Mouse (Mus musculus) heart, embryonic 14.5 days (tissue): Measurements from ENCODE around the gene Prkg2. TPM values are rescaled to one million over a fixed set of nuclear protein-coding genes. Genes with fewer than 3 reads are reported as not detected.

Source experiments
- ATAC-seq: fragments of 200-750 bp; cut with Nextera tagmentation; 2 replicates; pipeline ENCODE4 v1.8.0; 2017; ENCODE audit warnings: low read depth, moderate TSS enrichment; ENCODE audit not compliant: insufficient number of reproducible peaks, insufficient read depth, low FRiP score
- H3K27ac ChIP-seq, 2 experiments: fragments of 200-500 bp in 1 of 2; fragments of 300-500 bp in 1 of 2; sonication (generic) in 1 of 2; replicated peaks in 1 of 2; 2 replicates each; pipeline ENCODE4 v1.5.1; 2012 to 2014; ENCODE audit warnings: low read depth in 2 of 2, low read length in 2 of 2, control low read depth in 1 of 2, mild to moderate bottlenecking in 1 of 2, mixed read lengths in 1 of 2; ENCODE audit not compliant: control insufficient read depth in 1 of 2, insufficient read depth in 1 of 2
- H3K27me3 ChIP-seq: fragments of 300-500 bp; sonication (generic); 2 replicates; pipeline ENCODE4 v1.6.1; 2014; ENCODE audit warnings: mild to moderate bottlenecking, low read length, control low read depth; ENCODE audit not compliant: control insufficient read depth, insufficient read depth
- H3K36me3 ChIP-seq: fragments of 300-500 bp; sonication (generic); 2 replicates; pipeline ENCODE4 v1.6.1; 2014; ENCODE audit warnings: mild to moderate bottlenecking, control low read depth, low read length, mixed read lengths; ENCODE audit not compliant: control insufficient read depth, insufficient read depth
- H3K4me1 ChIP-seq, 2 experiments: fragments of 200-500 bp in 1 of 2; fragments of 300-500 bp in 1 of 2; sonication (generic) in 1 of 2; 2 replicates each; pipeline ENCODE4 v1.6.1; 2012 to 2014; ENCODE audit warnings: low read length in 2 of 2, control low read depth in 1 of 2, mixed read lengths in 1 of 2; ENCODE audit not compliant: control insufficient read depth in 2 of 2, insufficient read depth in 2 of 2
- H3K4me2 ChIP-seq: fragments of 300-500 bp; sonication (generic); 2 replicates; pipeline ENCODE4 v1.6.1; 2014; ENCODE audit warnings: mild to moderate bottlenecking, low read length
- H3K4me3 ChIP-seq, 2 experiments: fragments of 200-500 bp in 1 of 2; fragments of 300-500 bp in 1 of 2; sonication (generic) in 1 of 2; 2 replicates each; pipeline ENCODE4 v1.5.1; 2012 to 2014; ENCODE audit warnings: low read length in 2 of 2, mild to moderate bottlenecking in 2 of 2, control low read depth in 1 of 2, low read depth in 1 of 2, moderate library complexity in 1 of 2; ENCODE audit not compliant: control insufficient read depth in 1 of 2, insufficient read depth in 1 of 2
- H3K9ac ChIP-seq: fragments of 300-500 bp; sonication (generic); 2 replicates; pipeline ENCODE4 v1.6.1; 2014; ENCODE audit warnings: mild to moderate bottlenecking, low read length
- H3K9me3 ChIP-seq: fragments of 300-500 bp; sonication (generic); 2 replicates; pipeline ENCODE4 v1.6.1; 2016; ENCODE audit warnings: low read length, control low read depth; ENCODE audit not compliant: control insufficient read depth
- WGBS: fragments of 180-500 bp; shearing (Covaris S2); extraction: QIAGEN DNeasy Blood & Tissue Kit; methylation state at CpG from one replicate; pipeline ENCODE4 v1.1.7; 2014; 5-methylcytosine and 5-hydroxymethylcytosine counted together
- polyA plus RNA-seq: library from polyadenylated mRNA; unstranded; fragments of >200 nt; fragmentation: Nextera tagmentation; extraction: Ambion mirVana; gene quantifications from 2 replicates; pipeline ENCODE4 v1.2.1, GENCODE M21; 2014

The Prkg2 gene
- polyA plus RNA-seq, 1 experiment from 2014 or later = 0.24 TPM

- Histone ChIP-seq H3K36me3 (no peaks in the 10 kb centered on the region), H3K9me3 (no peaks in the 10 kb centered on the region), H3K27ac (no peak overlapping the region), H3K4me2 (no peak overlapping the region), H3K4me3 (no peak overlapping the region), H3K9ac (no peak overlapping the region), H3K4me1 (no peaks in the 10 kb centered on the region), H3K27me3 (no peaks in the 10 kb centered on the region)
- no peak for ATAC-seq
- 68% methylated on average over 4 of the region's 4 CpGs for WGBS
These were observed 45.6 kb downstream of the Prkg2 start for GRCm38 (mm10) chr5:98991600-98991999.

GRCm38 (mm10) chr5:98987634-98988033 is 49.5 kb downstream of the Prkg2 start:
- H3K9ac ChIP-seq = no peak overlapping the region
- H3K36me3 ChIP-seq = no peaks in the 10 kb centered on the region
- peaks cover 0 to 5% of the 10 kb centered on the region in 2 experiments; a peak in 1 of 4 replicates for H3K4me1 ChIP-seq
- H3K27ac ChIP-seq = no peak overlapping the region
- 59% methylated on average over 1 of the region's 1 CpGs for WGBS
- no peaks in the 10 kb centered on the region for H3K9me3 ChIP-seq
- no peak overlapping the region for H3K4me3 ChIP-seq
- no peak overlapping the region for H3K4me2 ChIP-seq
- no peaks in the 10 kb centered on the region for H3K27me3 ChIP-seq
- ATAC-seq = no peak

- Histone ChIP-seq H3K27ac (no peak overlapping the region), H3K9me3 (no peaks in the 10 kb centered on the region), H3K9ac (no peak overlapping the region), H3K4me2 (no peak overlapping the region), H3K27me3 (no peaks in the 10 kb centered on the region), H3K4me3 (no peak overlapping the region), H3K36me3 (no peaks in the 10 kb centered on the region), H3K4me1 (peaks cover 0 to 5% of the 10 kb centered on the region in 2 experiments; a peak in 1 of 4 replicates)
- WGBS = 73% methylated on average over 3 of the region's 3 CpGs
- ATAC-seq = no peak
These were observed 50.0 kb downstream of the Prkg2 start for GRCm38 (mm10) chr5:98987116-98987515.

GRCm38 (mm10) chr5:98986459-98986858 is 50.7 kb downstream of the Prkg2 start:
- no peak overlapping the region for H3K9ac ChIP-seq
- 36% methylated on average over 4 of the region's 4 CpGs for WGBS
- H3K4me1 ChIP-seq = peaks cover 0 to 5% of the 10 kb centered on the region in 2 experiments; a peak in 1 of 4 replicates
- no peaks in the 10 kb centered on the region for H3K9me3 ChIP-seq
- no peak for ATAC-seq
- no peaks in the 10 kb centered on the region for H3K36me3 ChIP-seq
- H3K27me3 ChIP-seq = no peaks in the 10 kb centered on the region
- no peak overlapping the region for H3K4me2 ChIP-seq
- H3K27ac ChIP-seq = no peak overlapping the region
- no peak overlapping the region for H3K4me3 ChIP-seq

GRCm38 (mm10) chr5:98986011-98986410 is 51.1 kb downstream of the Prkg2 start:
- Histone ChIP-seq H3K36me3 (no peaks in the 10 kb centered on the region), H3K27ac (no peak overlapping the region), H3K4me2 (no peak overlapping the region), H3K9me3 (no peaks in the 10 kb centered on the region), H3K27me3 (no peaks in the 10 kb centered on the region), H3K4me3 (no peak overlapping the region), H3K4me1 (peaks cover 0 to 5% of the 10 kb centered on the region in 2 experiments; a peak in 1 of 4 replicates), H3K9ac (no peak overlapping the region)
- WGBS = 25% methylated on average over 4 of the region's 4 CpGs
- no peak for ATAC-seq

GRCm38 (mm10) chr5:98985077-98985476 is 52.1 kb downstream of the Prkg2 start:
- H3K4me1 ChIP-seq = peaks cover 0 to 5% of the 10 kb centered on the region in 2 experiments; a peak in 1 of 4 replicates
- 87% methylated on average over 3 of the region's 3 CpGs for WGBS

GRCm38 (mm10) chr5:98981304-98981703 is 55.8 kb downstream of the Prkg2 start:
- H3K27me3 ChIP-seq = no peaks in the 10 kb centered on the region
- H3K4me1 ChIP-seq = peaks cover 0 to 5% of the 10 kb centered on the region in 2 experiments; a peak in 1 of 4 replicates
- no peak overlapping the region for H3K9ac ChIP-seq
- H3K27ac ChIP-seq = no peak overlapping the region
- H3K9me3 ChIP-seq = no peaks in the 10 kb centered on the region
- H3K4me2 ChIP-seq = no peak overlapping the region
- WGBS = 78% methylated on average over 7 of the region's 7 CpGs
- ATAC-seq = no peak
- no peaks in the 10 kb centered on the region for H3K36me3 ChIP-seq
- H3K4me3 ChIP-seq = no peak overlapping the region

More at GRCm38 (mm10) chr5:98985077-98985476, 52.1 kb downstream of the Prkg2 start:
- H3K9ac ChIP-seq = no peak overlapping the region
- H3K27me3 ChIP-seq = no peaks in the 10 kb centered on the region
- H3K27ac ChIP-seq = no peak overlapping the region
- ATAC-seq = no peak
- no peak overlapping the region for H3K4me3 ChIP-seq
- no peaks in the 10 kb centered on the region for H3K36me3 ChIP-seq
- H3K9me3 ChIP-seq = no peaks in the 10 kb centered on the region
- no peak overlapping the region for H3K4me2 ChIP-seq

GRCm38 (mm10) chr5:98978316-98978715 is 58.8 kb downstream of the Prkg2 start:
- Histone ChIP-seq H3K9ac (no peak overlapping the region), H3K27ac (no peak overlapping the region), H3K9me3 (no peaks in the 10 kb centered on the region), H3K4me2 (no peak overlapping the region), H3K27me3 (no peaks in the 10 kb centered on the region), H3K36me3 (no peaks in the 10 kb centered on the region), H3K4me3 (no peak overlapping the region), H3K4me1 (no peaks in the 10 kb centered on the region)
- 73% methylated on average over 6 of the region's 6 CpGs for WGBS
- ATAC-seq = no peak
